Mouse (Mus musculus) B cell, adult 62 days (primary cell): ENCODE data around the gene Slc4a7. TPM values are rescaled to one million over a fixed set of nuclear protein-coding genes. Genes with fewer than 3 reads are reported as not detected.

ENCODE experiments used
- total RNA-seq: library from RNA; stranded (reverse); gene quantifications from 4 replicates; pipeline ENCODE4 v1.2.4, GENCODE M21; 2023

Slc4a7 gene
- total RNA-seq = 129 to 140 TPM (median 136 TPM) in 4 replicates

GRCm38 (mm10) chr14:14701710-14702329 lies at the start of gene Slc4a7:
TSS of gene Slc4a7 (plus strand) at chr14:14702279.

GRCm38 (mm10) chr14:14803115-14803514 lies 101.0 kb downstream of the Slc4a7 start, which contains the start of gene Nek10:
TSS of gene Nek10 (plus strand) at chr14:14803415.

Other genes starting within 250 kb of the Slc4a7 start
- 0.24 to 0.30 TPM (median 0.28 TPM) in 4 replicates for gene Nek10, start 101.1 kb downstream of the Slc4a7 start, total RNA-seq